Mouse (Mus musculus): ENCODE data around the gene Rp9. TPM values are rescaled to one million over a fixed set of nuclear protein-coding genes. Genes with fewer than 3 reads are reported as not detected.

Gene Rp9
- polyA plus RNA-seq, 1 experiment, result 75.0 TPM

GRCm38 (mm10) chr9:22433221-22433620, 36.3 kb downstream of the Rp9 start:
- TF ChIP-seq POLR2A (IDR thresholded peaks at IDR 0.05; ENCODE audit: borderline replicate concordance, extremely low read depth, insufficient read depth, insufficient read length, poor library complexity, severe bottlenecking), result no peak
- TF ChIP-seq CTCF (IDR thresholded peaks at IDR 0.05; ENCODE audit: borderline replicate concordance, extremely low read depth, insufficient read depth, insufficient read length), result no peak

DNA sequence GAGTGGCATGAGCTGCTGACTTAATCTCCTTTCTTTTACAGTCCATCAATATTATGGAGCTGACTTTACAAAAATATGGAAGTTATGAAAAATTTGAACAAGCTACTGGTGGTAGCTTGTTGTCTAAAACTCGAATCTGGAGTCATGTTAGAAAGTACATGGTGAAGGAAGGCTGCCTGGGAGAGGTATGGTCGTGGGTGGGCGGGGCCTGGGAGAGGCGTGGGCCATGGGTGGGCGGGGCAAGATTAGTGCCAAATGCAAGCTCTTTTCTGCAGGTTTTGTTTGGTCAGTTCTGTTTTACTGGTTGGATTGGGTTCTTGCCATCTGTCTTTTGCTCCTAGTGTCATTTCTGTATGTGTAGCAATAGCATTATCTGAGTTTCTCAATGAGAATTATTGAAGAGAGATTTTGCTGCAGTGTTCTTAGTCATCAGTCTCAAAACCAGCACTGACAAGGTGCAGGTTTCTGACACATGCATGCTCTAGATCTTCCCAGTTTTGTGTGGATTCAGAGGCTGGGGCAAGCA, 39.2 kb downstream of the Rp9 start:
- DNase-seq (ENCODE audit: low read depth), result no peak
- TF ChIP-seq CTCF (IDR thresholded peaks at IDR 0.05; ENCODE audit: borderline replicate concordance, extremely low read depth, insufficient read depth, insufficient read length) (no peak), POLR2A (IDR thresholded peaks at IDR 0.05; ENCODE audit: borderline replicate concordance, extremely low read depth, insufficient read depth, insufficient read length, poor library complexity, severe bottlenecking) (no peak)

More at GRCm38 (mm10) chr9:22433221-22433620, 36.3 kb downstream of the Rp9 start:
- no peak for DNase-seq (ENCODE audit: low read depth)

DNA sequence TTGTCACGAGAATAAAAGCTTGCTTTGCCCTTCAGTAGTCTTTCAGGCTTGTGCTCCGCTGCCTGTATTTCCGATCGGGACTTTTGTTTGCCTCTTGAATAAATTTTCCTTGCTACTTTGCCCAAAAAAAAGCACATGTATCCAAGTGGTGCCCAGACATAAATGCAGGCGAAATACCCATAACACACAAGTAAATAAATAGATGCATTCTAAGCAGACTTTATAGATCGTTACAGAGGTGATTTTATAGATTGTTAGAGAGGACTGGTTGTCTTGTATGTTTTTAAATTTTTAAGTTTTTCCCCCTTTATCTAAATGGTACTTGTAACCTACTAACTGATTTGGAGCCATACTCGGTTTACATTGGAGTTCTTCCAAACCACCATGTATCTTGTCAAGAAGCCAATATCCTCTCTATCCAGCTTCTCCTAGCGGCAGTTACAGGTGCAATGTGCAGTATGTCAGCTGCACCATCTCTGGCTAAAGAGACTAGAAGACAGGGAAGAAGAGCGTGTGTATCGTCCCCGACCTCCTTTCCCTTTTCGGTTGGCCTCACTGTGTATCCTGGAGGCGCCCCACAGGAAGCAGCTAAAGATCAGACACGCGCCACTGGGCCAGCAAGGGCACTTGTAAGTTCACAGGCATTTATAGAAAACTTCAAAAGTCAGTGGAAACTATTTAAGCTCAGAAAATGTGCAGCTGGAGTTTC, 39.9 kb downstream of the Rp9 start:
- peak; percentile 59 for DNase-seq (ENCODE audit: low read depth)
- TF ChIP-seq POLR2A (IDR thresholded peaks at IDR 0.05; ENCODE audit: borderline replicate concordance, extremely low read depth, insufficient read depth, insufficient read length, poor library complexity, severe bottlenecking), result no peak
- no peak for TF ChIP-seq CTCF (IDR thresholded peaks at IDR 0.05; ENCODE audit: borderline replicate concordance, extremely low read depth, insufficient read depth, insufficient read length)

DNA sequence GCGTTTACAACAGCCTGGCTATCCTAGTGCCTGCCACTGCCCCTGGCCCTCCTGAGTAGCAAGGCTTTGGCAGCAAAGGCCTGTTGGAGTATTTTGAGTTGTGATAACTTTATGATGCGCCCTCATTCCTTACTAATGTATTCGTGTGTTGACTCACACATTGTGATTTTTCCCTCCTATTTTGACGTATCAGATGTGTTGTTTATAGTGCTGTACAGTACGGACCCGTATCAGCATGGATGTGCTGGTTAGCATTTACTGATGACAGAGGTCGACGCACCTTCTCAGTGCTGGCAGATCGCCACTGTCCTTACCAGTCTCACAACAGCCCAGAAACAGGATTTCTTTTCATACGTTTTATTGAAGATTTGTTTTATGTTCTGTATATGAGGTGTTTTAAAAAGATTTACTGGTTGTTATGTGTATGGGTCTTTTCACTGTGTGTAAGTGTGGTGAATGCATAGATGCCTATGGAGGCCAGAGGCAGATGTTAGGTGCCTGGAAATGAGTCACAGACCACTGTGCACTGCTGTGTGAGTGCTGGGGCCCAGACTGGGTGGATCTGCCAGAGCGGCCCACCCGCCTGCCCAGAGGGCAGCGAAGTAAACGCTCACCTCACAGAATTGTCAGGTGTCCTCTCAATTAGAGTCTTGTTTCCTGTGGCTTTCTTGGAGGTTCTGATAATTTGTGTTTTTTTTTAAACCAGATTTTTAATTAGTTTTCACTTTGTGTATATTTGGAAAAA, 40.7 kb downstream of the Rp9 start:
- no peak for TF ChIP-seq POLR2A (IDR thresholded peaks at IDR 0.05; ENCODE audit: borderline replicate concordance, extremely low read depth, insufficient read depth, insufficient read length, poor library complexity, severe bottlenecking)
- TF ChIP-seq CTCF (IDR thresholded peaks at IDR 0.05; ENCODE audit: borderline replicate concordance, extremely low read depth, insufficient read depth, insufficient read length), result no peak
- no peak for DNase-seq (ENCODE audit: low read depth)

- TF ChIP-seq POLR2A (IDR thresholded peaks at IDR 0.05; ENCODE audit: borderline replicate concordance, extremely low read depth, insufficient read depth, insufficient read length, poor library complexity, severe bottlenecking) (no peak), CTCF (IDR thresholded peaks at IDR 0.05; ENCODE audit: borderline replicate concordance, extremely low read depth, insufficient read depth, insufficient read length) (no peak)
- no peak for DNase-seq (ENCODE audit: low read depth)
These were observed 41.4 kb downstream of the Rp9 start for GRCm38 (mm10) chr9:22428028-22428665.

- no peak for DNase-seq (ENCODE audit: low read depth)
- TF ChIP-seq CTCF (IDR thresholded peaks at IDR 0.05; ENCODE audit: borderline replicate concordance, extremely low read depth, insufficient read depth, insufficient read length) (no peak), POLR2A (IDR thresholded peaks at IDR 0.05; ENCODE audit: borderline replicate concordance, extremely low read depth, insufficient read depth, insufficient read length, poor library complexity, severe bottlenecking) (no peak)
These were observed 44.8 kb downstream of the Rp9 start for GRCm38 (mm10) chr9:22424719-22425118.

GRCm38 (mm10) chr9:22424196-22424595, 45.3 kb downstream of the Rp9 start:
- DNase-seq (ENCODE audit: low read depth), result no peak
- TF ChIP-seq POLR2A (IDR thresholded peaks at IDR 0.05; ENCODE audit: borderline replicate concordance, extremely low read depth, insufficient read depth, insufficient read length, poor library complexity, severe bottlenecking), result no peak
- no peak for TF ChIP-seq CTCF (IDR thresholded peaks at IDR 0.05; ENCODE audit: borderline replicate concordance, extremely low read depth, insufficient read depth, insufficient read length)

GRCm38 (mm10) chr9:22423507-22423906, 46.0 kb downstream of the Rp9 start:
- DNase-seq (ENCODE audit: low read depth), result no peak
- TF ChIP-seq CTCF (IDR thresholded peaks at IDR 0.05; ENCODE audit: borderline replicate concordance, extremely low read depth, insufficient read depth, insufficient read length) (no peak), POLR2A (IDR thresholded peaks at IDR 0.05; ENCODE audit: borderline replicate concordance, extremely low read depth, insufficient read depth, insufficient read length, poor library complexity, severe bottlenecking) (no peak)

DNA sequence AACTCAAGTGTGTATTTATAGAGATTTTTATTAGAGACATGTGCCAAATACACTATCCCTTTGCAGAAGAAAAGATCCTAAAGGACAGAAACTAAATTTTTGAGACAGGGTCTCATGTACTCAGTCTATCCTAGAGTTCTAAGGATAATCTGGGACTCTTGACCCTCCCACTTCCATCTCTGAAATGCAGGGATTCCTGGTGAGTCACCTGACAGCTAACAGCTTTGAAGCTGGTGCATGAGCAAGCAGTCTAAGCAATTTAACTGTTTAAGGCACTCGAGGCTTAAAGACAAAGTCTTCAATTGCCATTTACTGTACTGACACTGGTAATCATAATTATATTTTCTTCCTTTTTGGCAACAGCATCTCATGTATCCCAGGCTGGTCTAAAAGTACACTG, 47.0 kb downstream of the Rp9 start:
- TF ChIP-seq POLR2A (IDR thresholded peaks at IDR 0.05; ENCODE audit: borderline replicate concordance, extremely low read depth, insufficient read depth, insufficient read length, poor library complexity, severe bottlenecking) (no peak), CTCF (IDR thresholded peaks at IDR 0.05; ENCODE audit: borderline replicate concordance, extremely low read depth, insufficient read depth, insufficient read length) (no peak)
- no peak for DNase-seq (ENCODE audit: low read depth)

- no peak for TF ChIP-seq POLR2A (IDR thresholded peaks at IDR 0.05; ENCODE audit: borderline replicate concordance, extremely low read depth, insufficient read depth, insufficient read length, poor library complexity, severe bottlenecking)
- DNase-seq (ENCODE audit: low read depth), result peak; percentile 12
These were observed 49.1 kb downstream of the Rp9 start for GRCm38 (mm10) chr9:22420491-22420890.

- no peak for TF ChIP-seq POLR2A (IDR thresholded peaks at IDR 0.05; ENCODE audit: borderline replicate concordance, extremely low read depth, insufficient read depth, insufficient read length, poor library complexity, severe bottlenecking)
- TF ChIP-seq CTCF (IDR thresholded peaks at IDR 0.05; ENCODE audit: borderline replicate concordance, extremely low read depth, insufficient read depth, insufficient read length), result no peak
- no peak for DNase-seq (ENCODE audit: low read depth)
These were observed 49.7 kb downstream of the Rp9 start for GRCm38 (mm10) chr9:22419877-22420276.
